Mouse (Mus musculus) lung, embryonic 14.5 days (tissue): ENCODE measurements around the gene Nkx2-5. TPM values are rescaled to one million over a fixed set of nuclear protein-coding genes. Genes with fewer than 3 reads are reported as not detected.

Experiments used
- ATAC-seq: fragments of 200-750 bp; cut with Nextera tagmentation; 2 replicates; pipeline ENCODE4 v1.8.0; 2017; ENCODE audit warnings: mild to moderate bottlenecking, moderate TSS enrichment, moderate library complexity; ENCODE audit not compliant: insufficient read depth
- DNase-seq: peaks from one replicate; pipeline ENCODE4 v3.0.0-alpha.2; 2015
- H3K27ac ChIP-seq: fragments of 300-500 bp; sonication (generic); 2 replicates; pipeline ENCODE4 v1.5.1; 2014; ENCODE audit warnings: low read depth, mild to moderate bottlenecking, moderate library complexity
- H3K27me3 ChIP-seq: fragments of 300-500 bp; sonication (generic); 2 replicates; pipeline ENCODE4 v1.6.1; 2014; ENCODE audit warnings: low read length, control low read depth; ENCODE audit not compliant: insufficient read depth
- H3K36me3 ChIP-seq: fragments of 300-500 bp; sonication (generic); 2 replicates; pipeline ENCODE4 v1.6.1; 2014; ENCODE audit warnings: control low read depth; ENCODE audit not compliant: insufficient read depth
- H3K4me1 ChIP-seq: fragments of 300-500 bp; sonication (generic); 2 replicates; pipeline ENCODE4 v1.6.1; 2014; ENCODE audit warnings: antibody characterized with exemption, control low read depth; ENCODE audit not compliant: insufficient read depth
- H3K4me2 ChIP-seq: fragments of 300-500 bp; sonication (generic); 2 replicates; pipeline ENCODE4 v1.6.1; 2014; ENCODE audit warnings: mild to moderate bottlenecking
- H3K4me3 ChIP-seq: fragments of 300-500 bp; sonication (generic); 2 replicates; pipeline ENCODE4 v1.5.1; 2014; ENCODE audit warnings: low read depth, low read length
- H3K9ac ChIP-seq: fragments of 300-500 bp; sonication (generic); 2 replicates; pipeline ENCODE4 v1.6.1; 2014
- H3K9me3 ChIP-seq: fragments of 300-500 bp; sonication (generic); 2 replicates; pipeline ENCODE4 v1.6.1; 2016; ENCODE audit warnings: low read depth, low read length, control low read depth
- CTCF ChIP-seq: IDR thresholded peaks from 2 replicates; pipeline ENCODE4 v1.5.1; 2016; ENCODE audit warnings: antibody characterized with exemption, low read depth
- WGBS: fragments of 180-500 bp; shearing (Covaris S2); extraction: QIAGEN DNeasy Blood & Tissue Kit; methylation state at CpG from one replicate; pipeline ENCODE4 v1.1.7; 2014; 5-methylcytosine and 5-hydroxymethylcytosine counted together
- polyA plus RNA-seq: library from polyadenylated mRNA; unstranded; fragments of >200 nt; fragmentation: Nextera tagmentation; extraction: Ambion mirVana; gene quantifications from 2 replicates; pipeline ENCODE4 v1.2.1, GENCODE M21; 2014

Nkx2-5 gene
- polyA plus RNA-seq, 1 experiment from 2014 or later: 0.24 TPM

- Histone ChIP-seq H3K4me1 (no peaks in the 10 kb centered on the region), H3K4me2 (no peak overlapping the region), H3K27me3 (0 out of 2 replicates have a peak, but pooled peaks cover 7% of the 10 kb centered on the region), H3K36me3 (no peaks in the 10 kb centered on the region), H3K27ac (no peak overlapping the region), H3K9me3 (0 out of 2 replicates have a peak, but pooled peaks cover 4% of the 10 kb centered on the region), H3K4me3 (no peak overlapping the region), H3K9ac (no peak overlapping the region)
- TF ChIP-seq CTCF: no peak
- no peak for ATAC-seq
- no peak for DNase-seq
- 53% methylated on average over 16 of the region's 17 CpGs for WGBS
These were observed 18.7 kb downstream of the Nkx2-5 start for GRCm38 (mm10) chr17:26826131-26826530.

GRCm38 (mm10) chr17:26817776-26818175 is 27.0 kb downstream of the Nkx2-5 start:
- no peak overlapping the region for H3K27ac ChIP-seq
- TF ChIP-seq CTCF: no peak
- H3K4me2 ChIP-seq: no peak overlapping the region
- no peaks in the 10 kb centered on the region for H3K4me1 ChIP-seq
- ATAC-seq (no peak), DNase-seq (no peak)
- H3K36me3 ChIP-seq: no peaks in the 10 kb centered on the region
- H3K9ac ChIP-seq: no peak overlapping the region
- no peak overlapping the region for H3K4me3 ChIP-seq
- no peaks in the 10 kb centered on the region for H3K9me3 ChIP-seq
- no peaks in the 10 kb centered on the region for H3K27me3 ChIP-seq

GRCm38 (mm10) chr17:26816810-26817209 is 28.0 kb downstream of the Nkx2-5 start:
- Histone ChIP-seq H3K9ac (no peak overlapping the region), H3K9me3 (no peaks in the 10 kb centered on the region), H3K4me2 (no peak overlapping the region), H3K4me1 (no peaks in the 10 kb centered on the region), H3K4me3 (no peak overlapping the region), H3K27me3 (no peaks in the 10 kb centered on the region), H3K27ac (no peak overlapping the region), H3K36me3 (no peaks in the 10 kb centered on the region)
- ATAC-seq (no peak), DNase-seq (no peak)
- no peak for TF ChIP-seq CTCF
- WGBS: 71% methylated on average over 6 of the region's 6 CpGs

GRCm38 (mm10) chr17:26813497-26813896 is 31.3 kb downstream of the Nkx2-5 start:
- ATAC-seq (no peak), DNase-seq (no peak)
- Histone ChIP-seq H3K4me3 (no peak overlapping the region), H3K4me2 (no peak overlapping the region), H3K9ac (no peak overlapping the region), H3K9me3 (no peaks in the 10 kb centered on the region), H3K27me3 (no peaks in the 10 kb centered on the region), H3K36me3 (no peaks in the 10 kb centered on the region), H3K4me1 (no peaks in the 10 kb centered on the region), H3K27ac (no peak overlapping the region)
- TF ChIP-seq CTCF: no peak
- WGBS: 53% methylated on average over 9 of the region's 9 CpGs

- ATAC-seq: no peak
- no peaks in the 10 kb centered on the region for H3K27me3 ChIP-seq
- DNase-seq: no peak
These were observed 32.2 kb downstream of the Nkx2-5 start for GRCm38 (mm10) chr17:26812607-26813006.

GRCm38 (mm10) chr17:26802886-26803285 is 41.9 kb downstream of the Nkx2-5 start:
- no peak for DNase-seq
- WGBS: 69% methylated on average over 3 of the region's 3 CpGs
- no peak for TF ChIP-seq CTCF
- Histone ChIP-seq H3K36me3 (no peaks in the 10 kb centered on the region), H3K4me1 (no peaks in the 10 kb centered on the region), H3K27ac (no peak overlapping the region), H3K9me3 (no peaks in the 10 kb centered on the region), H3K4me3 (no peak overlapping the region), H3K4me2 (no peak overlapping the region), H3K9ac (no peak overlapping the region), H3K27me3 (no peaks in the 10 kb centered on the region)
- no peak for ATAC-seq

More at GRCm38 (mm10) chr17:26812607-26813006, 32.2 kb downstream of the Nkx2-5 start:
- H3K9me3 ChIP-seq: no peaks in the 10 kb centered on the region
- WGBS: 73% methylated on average over 2 of the region's 2 CpGs
- no peak overlapping the region for H3K27ac ChIP-seq
- no peaks in the 10 kb centered on the region for H3K36me3 ChIP-seq
- no peak overlapping the region for H3K4me2 ChIP-seq
- no peak for TF ChIP-seq CTCF
- H3K4me3 ChIP-seq: no peak overlapping the region
- no peaks in the 10 kb centered on the region for H3K4me1 ChIP-seq
- no peak overlapping the region for H3K9ac ChIP-seq

- ATAC-seq: no peak
- no peaks in the 10 kb centered on the region for H3K4me1 ChIP-seq
- no peak overlapping the region for H3K4me2 ChIP-seq
- H3K9ac ChIP-seq: no peak overlapping the region
- no peak overlapping the region for H3K27ac ChIP-seq
- TF ChIP-seq CTCF: no peak
- peaks cover 10% of the 10 kb centered on the region for H3K36me3 ChIP-seq
- DNase-seq: no peak
- H3K9me3 ChIP-seq: no peaks in the 10 kb centered on the region
- H3K4me3 ChIP-seq: no peak overlapping the region
- WGBS: 66% methylated on average over 6 of the region's 6 CpGs
- no peaks in the 10 kb centered on the region for H3K27me3 ChIP-seq
These were observed 47.3 kb downstream of the Nkx2-5 start for GRCm38 (mm10) chr17:26797379-26798128.
